Mouse (Mus musculus): ENCODE data around the gene Gucy2c. TPM values are rescaled to one million over a fixed set of nuclear protein-coding genes. Genes with fewer than 3 reads are reported as not detected.

The Gucy2c gene
- total RNA-seq, 2 experiments from 2014 or later, result not detected

DNA sequence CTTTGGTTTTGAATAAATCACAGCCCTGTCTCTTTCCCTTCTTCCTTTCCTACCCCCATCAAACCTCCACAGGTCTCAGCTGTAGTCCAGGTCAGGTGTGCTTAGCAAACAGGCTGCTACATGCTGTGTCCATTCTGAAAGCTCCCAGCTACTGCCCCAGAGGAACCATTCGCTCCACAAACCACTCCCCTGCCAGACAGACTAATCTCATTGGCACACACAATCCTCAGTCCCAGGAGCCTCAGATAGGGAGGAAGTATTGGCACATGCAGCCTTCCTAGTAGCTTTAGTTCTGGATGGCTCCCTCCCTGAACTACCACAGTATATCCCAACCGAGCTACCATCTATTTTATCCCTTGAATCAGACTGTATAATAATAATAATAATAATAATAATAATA lies 102.2 kb downstream of the Gucy2c start:
- intact Hi-C loops (cut with DNase I), result no loop called here
- no peak for DNase-seq

DNA sequence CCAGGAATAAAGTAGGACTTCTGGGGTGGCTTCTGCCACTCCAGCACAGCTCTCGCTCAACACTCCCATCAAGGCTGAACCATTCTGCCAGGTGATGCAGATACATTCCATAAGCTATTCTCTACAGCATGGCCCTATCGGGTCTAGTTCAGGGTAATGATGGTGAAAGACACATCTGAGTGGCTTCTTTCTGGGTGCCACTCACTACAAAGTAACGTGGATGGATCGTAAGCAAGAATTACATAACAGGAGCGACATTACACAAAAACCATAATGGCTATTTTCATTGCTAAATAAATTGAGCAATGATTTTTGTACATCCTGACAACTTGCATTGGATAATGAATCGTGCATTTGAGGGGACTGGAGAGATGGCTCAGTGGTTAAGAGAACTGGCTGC lies 106.6 kb downstream of the Gucy2c start:
- DNase-seq, result no peak
- intact Hi-C loops (cut with DNase I), result no loop called here

DNA sequence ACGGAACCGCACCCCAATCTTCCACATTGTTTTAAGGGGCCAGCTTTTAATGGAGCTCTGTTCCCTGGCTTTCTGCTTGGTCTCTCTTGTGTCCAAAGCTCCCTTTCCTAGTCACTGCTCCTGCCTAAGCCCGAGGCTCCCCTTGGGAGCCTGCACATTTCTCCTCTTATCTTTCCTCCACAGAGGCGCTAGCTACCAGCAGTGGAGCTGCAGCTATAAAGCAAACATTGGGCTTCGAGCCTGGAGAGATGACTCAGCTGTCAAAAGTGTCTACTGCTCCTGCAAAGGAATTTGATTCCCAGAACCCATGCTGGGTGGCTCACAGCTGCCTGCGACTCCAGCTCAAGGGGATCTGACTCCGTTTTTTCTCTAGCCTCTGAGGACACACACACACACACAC lies 109.1 kb downstream of the Gucy2c start:
- DNase-seq, result peak; percentile 10 to 20
- intact Hi-C loops (cut with DNase I), result no loop called here

DNA sequence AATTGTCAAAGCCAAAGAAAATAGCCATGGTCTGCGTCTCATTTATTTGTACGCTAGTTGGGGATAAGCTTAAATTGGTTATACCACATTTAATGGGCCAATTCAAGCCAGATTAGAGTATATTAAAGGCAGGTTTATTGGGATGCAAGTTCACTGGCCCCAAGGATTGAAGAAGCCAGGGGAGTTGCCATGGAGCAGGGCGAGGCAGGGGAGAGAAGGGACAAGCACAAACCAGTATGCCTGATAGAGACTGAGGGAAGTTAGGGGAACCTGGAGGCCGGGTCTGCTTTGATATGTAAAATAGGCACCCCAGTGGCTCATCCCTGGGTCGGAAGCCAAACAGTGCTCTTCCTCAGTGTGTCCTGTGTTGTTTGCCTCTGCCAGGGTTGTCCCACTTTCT lies 112.3 kb downstream of the Gucy2c start:
- DNase-seq, result no peak
- intact Hi-C loops (cut with DNase I), result no loop called here

DNA sequence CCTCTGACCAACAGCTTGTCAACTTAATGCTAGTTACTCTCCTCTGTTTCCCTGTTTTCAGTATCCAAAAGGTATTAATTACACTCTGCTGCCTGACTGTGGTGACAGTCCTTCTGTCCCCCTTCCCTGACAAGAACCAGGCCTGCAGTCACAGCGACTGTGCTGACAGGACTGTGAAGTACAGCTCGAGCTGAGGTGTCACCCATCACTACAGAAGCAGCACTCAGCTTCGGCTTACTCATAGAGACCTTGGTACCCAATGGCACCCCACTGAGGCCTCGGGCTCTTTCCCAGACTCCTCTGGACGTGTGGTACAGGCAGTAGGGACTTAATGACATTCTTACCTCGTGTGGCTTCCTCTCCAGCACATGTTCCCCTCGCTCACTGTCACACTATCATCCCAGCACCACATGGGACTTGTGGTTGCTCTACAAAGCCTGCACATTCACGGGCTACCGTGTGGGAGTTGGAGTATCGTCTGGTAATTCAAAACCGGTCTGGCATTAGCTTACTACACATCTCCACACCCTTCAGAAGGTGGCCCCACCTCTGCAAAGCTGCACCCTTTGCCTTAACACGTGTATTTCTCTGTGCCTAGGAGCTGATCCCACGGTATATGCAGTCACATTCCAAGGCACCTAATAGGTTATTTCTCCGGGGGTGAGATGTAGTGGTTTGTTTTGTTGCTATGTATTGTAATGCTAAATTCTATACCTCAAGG lies 113.1 kb downstream of the Gucy2c start:
- no peak for DNase-seq
- intact Hi-C loops (cut with DNase I), result no loop called here

DNA sequence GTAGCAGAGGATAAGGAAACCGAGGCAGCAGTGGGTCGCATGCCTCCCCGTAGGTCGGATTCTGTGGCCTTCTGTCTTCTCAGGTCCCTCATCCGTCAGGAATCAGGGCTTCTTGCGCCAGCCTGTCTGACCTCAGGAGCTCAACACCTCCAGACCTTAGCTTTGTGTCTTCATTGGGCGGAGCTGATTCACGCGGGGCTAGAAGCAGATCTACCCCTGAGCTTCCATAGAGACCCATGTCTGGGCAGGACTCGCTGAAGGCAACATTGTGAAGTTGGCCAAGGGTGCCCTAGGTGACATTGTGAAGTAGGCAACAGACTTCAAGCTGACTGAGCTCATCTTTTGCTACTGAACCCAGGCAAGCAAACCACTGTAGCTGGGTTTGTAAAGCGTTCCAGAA lies 119.5 kb downstream of the Gucy2c start:
- intact Hi-C loops (cut with DNase I), result no loop called here
- no peak for DNase-seq

DNA sequence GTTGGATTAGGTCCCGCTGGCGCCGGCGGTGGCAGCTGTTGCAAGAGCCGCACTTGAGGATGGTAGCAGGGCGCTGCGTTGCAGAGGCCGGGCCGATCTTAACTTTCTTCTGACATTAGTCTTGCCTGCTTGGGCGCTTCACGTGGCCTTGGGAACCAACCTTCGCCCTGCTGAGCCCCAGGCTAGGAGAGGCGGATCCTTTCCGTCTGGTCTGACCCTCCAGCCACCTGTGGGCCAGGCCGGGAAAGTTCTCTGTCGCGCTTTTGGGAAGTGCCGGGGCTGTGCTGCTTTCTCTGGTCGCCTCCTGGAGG lies 119.9 kb downstream of the Gucy2c start, which contains the start of gene Plbd1:
Plbd1 (minus strand) TSS at position 223 of the 311 bp plus-strand sequence.
- intact Hi-C loops (cut with DNase I), result no loop called here
- DNase-seq, result peak; percentile 64 to 75

DNA sequence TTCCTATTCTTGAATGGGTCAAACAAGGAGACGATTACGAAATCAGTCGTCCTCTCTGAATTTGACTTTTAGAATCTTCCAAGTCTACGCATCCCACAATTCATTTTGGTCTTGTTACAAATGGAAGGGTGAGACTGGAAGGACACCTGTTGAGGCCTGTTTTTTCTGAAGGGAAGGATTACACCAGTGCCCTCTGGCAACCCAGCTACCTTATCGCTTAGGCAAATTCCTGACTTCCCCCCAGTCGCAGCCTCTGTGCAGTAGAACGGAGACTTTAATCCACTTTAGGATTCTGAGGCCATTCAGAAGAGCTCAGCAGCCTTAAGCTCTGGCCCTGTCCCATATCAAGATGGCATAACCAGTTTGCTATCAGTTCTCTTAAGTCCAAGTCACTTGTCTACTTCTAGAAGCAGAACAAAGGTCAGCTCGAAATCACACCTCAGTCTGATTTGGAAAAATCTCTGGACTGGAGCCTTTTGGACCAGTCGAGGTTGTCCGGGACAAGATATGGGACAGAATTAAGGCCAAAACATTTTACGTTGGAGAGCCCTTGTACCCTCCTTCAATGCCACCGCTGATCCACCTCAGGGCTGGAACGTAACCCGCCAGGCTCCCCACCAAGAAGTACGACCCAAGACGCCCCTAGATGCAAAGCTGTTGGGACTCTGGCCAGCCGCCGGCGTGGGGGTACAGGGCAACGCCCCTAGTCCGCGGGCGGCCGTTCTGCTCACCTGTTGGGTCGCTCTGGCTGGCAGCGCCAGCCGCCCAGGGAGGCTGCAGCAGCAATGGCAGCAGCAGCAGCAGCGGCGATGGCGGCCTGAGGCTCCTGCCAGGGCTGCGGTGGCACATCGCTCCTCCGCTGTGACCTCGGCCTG lies 120.5 kb downstream of the Gucy2c start:
- intact Hi-C loops (cut with DNase I), result no loop called here

DNA sequence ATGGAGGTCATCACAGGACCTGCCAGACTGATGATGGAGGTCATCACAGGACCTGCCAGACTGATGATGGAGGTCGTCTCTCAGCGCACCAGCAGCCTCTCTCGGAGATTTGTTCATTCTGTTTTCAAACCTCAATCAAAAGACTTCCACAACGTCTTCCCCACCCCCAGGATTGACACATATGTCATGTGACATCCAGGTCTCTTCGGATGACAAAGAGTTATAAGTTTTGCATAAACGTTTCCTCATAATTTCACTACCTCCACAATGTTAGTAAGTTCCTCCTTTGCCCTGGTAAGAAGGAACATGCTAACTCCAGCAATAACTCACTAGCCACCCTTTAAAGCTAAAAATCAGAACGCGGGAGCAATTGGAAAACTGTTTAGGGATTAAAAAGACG lies 122.3 kb downstream of the Gucy2c start:
- DNase-seq, result no peak
- intact Hi-C loops (cut with DNase I), result no loop called here

More for the DNA sequence above, 120.5 kb downstream of the Gucy2c start:
- DNase-seq, result no peak

DNA sequence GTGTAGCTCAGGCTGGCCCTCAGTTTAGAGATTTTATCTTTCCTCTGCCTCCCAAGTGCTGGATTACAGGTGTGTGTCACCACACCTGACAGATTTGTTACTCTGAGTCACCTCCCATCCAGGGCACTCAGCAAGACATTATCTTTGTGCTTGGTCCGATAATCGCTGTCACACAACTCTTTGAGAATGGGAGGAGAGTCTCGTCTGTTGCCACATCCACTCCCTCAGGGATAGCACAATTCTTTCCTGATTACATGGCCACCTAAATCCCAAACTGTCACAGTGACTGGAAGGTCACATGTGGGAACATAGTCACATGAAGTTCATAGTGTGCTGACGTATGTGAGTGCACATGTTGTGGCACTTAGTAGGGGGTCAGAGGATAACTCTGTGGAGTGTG lies 123.3 kb downstream of the Gucy2c start:
- intact Hi-C loops (cut with DNase I), result no loop called here
- no peak for DNase-seq

DNA sequence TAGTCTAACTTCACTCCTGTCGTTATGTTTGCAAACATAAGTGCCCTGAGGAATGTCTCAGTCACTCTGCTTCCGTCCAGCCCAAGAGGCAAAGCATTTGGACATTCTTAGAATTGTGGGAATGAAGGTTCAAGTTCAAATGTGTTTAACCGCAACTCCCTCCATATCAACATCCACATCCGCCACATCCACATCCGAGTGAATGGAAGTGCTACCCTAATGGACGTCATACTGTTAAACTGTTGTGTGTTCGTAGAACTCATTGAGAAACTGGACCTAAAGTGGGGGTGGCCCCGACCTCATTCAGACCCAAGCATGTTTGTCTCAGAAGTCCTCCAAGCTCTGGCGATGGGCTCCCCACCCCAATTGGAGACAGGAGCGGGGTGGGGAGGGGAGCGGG lies 125.8 kb downstream of the Gucy2c start:
- no peak for DNase-seq
- intact Hi-C loops (cut with DNase I), result no loop called here

DNA sequence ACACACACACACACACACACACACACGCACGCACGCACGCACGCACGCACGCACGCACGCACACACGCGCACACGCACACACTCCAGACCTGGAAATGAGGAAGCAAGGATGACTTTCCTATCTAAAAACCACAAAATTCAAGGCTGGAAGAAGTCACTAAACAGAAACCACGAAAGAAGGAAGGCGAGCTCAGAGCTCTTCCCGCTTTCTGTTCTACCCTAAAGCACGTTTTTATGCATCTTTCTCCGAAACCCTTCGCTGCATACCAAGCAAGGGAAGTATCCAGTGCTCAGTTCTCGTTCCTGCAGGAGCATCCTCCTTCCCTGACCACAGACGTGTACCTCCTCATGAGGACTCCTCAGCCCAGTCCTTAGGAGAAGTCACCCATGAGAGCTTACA lies 127.1 kb downstream of the Gucy2c start:
- no peak for DNase-seq
- intact Hi-C loops (cut with DNase I), result no loop called here

DNA sequence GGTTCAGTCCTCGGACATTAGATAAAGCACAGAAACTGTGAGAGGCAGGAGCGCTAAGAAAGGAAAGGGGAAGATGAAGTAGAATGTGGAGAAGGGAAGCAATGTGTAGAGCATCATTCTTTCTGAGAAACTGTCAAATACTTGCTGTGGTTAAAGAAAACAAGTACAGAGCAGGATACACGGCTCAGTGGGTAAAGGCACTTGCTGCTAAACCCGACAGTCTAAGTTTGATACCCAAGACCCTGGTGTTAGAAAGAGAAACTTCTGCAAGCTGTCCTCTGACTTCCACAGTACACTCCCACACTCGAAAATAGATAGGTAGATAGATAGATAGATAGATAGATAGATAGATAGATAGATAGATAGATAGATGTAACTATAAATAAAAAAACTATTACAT lies 128.2 kb downstream of the Gucy2c start:
- no peak for DNase-seq
- intact Hi-C loops (cut with DNase I), result no loop called here

DNA sequence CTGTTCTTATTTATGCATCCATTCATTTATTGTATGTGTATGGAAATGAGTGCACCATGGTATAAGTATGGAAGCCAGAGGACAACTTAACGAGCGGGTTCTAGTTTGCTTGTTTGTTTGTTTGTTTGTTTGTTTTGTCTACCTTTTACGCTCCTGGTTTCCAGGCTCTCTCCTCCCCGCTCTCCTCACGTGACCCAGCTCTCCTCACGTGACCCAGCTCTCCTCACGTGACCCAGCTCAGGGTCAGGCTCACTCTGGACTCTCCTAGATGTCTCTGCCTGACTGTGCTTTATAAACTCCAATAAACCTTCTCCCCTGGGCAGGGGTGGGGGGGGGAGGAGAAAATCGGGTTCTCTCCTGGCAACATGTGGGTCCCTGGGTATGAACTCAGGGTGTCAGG lies 130.9 kb downstream of the Gucy2c start:
- no peak for DNase-seq
- intact Hi-C loops (cut with DNase I), result no loop called here

DNA sequence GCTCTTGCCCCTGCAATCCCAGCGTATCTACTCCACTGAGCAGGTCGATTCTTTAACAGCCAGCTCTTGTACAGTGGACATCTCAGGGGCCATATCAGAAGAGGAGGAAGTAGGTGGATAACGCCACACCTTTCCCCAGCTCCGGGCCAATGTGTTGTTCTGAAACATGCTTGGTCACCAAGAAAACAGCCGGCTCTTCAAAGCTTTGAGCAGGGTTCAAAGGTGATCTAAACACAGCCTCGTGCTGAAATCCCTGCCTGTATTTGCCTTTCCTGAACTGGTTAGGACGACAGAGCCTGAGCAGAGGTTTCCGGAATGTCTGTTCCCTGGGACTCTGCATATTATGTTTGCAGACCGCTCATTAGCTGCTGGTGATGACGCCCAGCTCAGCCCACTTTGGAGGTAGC lies 134.1 kb downstream of the Gucy2c start:
- no peak for DNase-seq
- intact Hi-C loops (cut with DNase I), result no loop called here

Small RNA genes within 50 kb of the gene (microRNA-seq; reads per million reads assigned to microRNA genes)
- gene Gm44364, result 0 reads per million in 2 experiments

Other genes with a start within 250 kb of the Gucy2c start
- gene Plbd1, start 119.8 kb downstream of the Gucy2c start, total RNA-seq (2021), result 10 to 100 TPM; 13.7 to 16.8 TPM
- gene Hist4h4, start 22.6 kb upstream of the Gucy2c start, total RNA-seq (2021), result 1 to 10 TPM; 4.8 to 4.9 TPM
- 10 to 100 TPM; 11.3 to 12.8 TPM for gene H2afj, start 26.5 kb upstream of the Gucy2c start, total RNA-seq (2021)
- under 1 TPM; 0.07 to 0.20 TPM for gene BC049715, start 45.9 kb upstream of the Gucy2c start, total RNA-seq (2021)
- 10 to 100 TPM; 43.3 to 45.5 TPM for gene Wbp11, start 46.5 kb upstream of the Gucy2c start, total RNA-seq (2021)
- gene Smco3, start 53.7 kb upstream of the Gucy2c start, total RNA-seq (2021), result under 1 TPM; 0.15 to 0.69 TPM
- under 1 TPM in 1 of 2 experiments, not detected in 1; 0.13 TPM for gene Art4, start 76.0 kb upstream of the Gucy2c start, total RNA-seq (2021)
- gene Mgp, start 94.1 kb upstream of the Gucy2c start, total RNA-seq (2021), result 10 to 100 TPM; 72.6 to 84.1 TPM
- gene Erp27, start 140.4 kb upstream of the Gucy2c start, total RNA-seq (2021), result not detected
- not detected for gene Pde6h, start 142.1 kb upstream of the Gucy2c start, total RNA-seq (2021)
- 1 to 10 TPM; 7.1 to 7.7 TPM for gene Arhgdib, start 160.1 kb upstream of the Gucy2c start, total RNA-seq (2021)

Data from gastrocnemius, postnatal 36 days (tissue).